Mouse (Mus musculus): Measurements from ENCODE around the gene Chrnb2. TPM values are rescaled to one million over a fixed set of nuclear protein-coding genes. Genes with fewer than 3 reads are reported as not detected.

Gene Chrnb2
- total and polyA plus RNA-seq, 3 experiments, result 1.6 to 4.0 TPM; not detected in 1

DNA sequence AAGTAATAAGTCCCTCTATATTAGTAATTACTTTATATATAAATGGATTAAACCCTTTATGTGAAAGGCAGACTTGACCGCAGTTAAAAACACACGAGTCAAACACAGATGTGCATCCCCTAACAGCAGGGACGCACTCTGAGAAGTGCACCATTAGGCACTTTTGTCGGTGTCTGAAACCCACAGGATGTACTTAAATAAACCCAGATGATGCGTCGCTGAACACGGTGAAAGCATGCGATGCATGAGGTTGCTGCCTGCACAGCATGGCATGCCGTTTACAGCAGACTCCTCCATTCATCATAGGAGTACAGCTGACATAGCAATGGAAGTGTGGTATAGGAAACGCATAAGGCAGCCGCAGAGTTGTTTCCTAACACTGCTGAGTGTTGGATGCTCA, 64.0 kb downstream of the Chrnb2 start:
- Histone ChIP-seq H3K36me3 (ENCODE audit: control insufficient read depth in 1 of 2, insufficient read depth in 2 of 2, low read length in 2 of 2) (no peaks in the 10 kb centered on the region), H3K27me3 (ENCODE audit: control insufficient read depth in 1 of 2, insufficient read depth in 2 of 2, low read length in 2 of 2) (peaks cover 25 to 57% of the 10 kb centered on the region in 2 experiments), H3K9me3 (replicated peaks; ENCODE audit: insufficient read depth, low read length) (no peaks in the 10 kb centered on the region), H3K9ac (ENCODE audit: control insufficient read depth, low read depth, low read length, poor library complexity, severe bottlenecking) (no peak overlapping the region), H3K4me3 (ENCODE audit: control insufficient read depth in 1 of 2, insufficient read depth in 1 of 2, low read depth in 2 of 2, low read length in 2 of 2) (no peak overlapping the region), H3K79me2 (ENCODE audit: control insufficient read depth, insufficient read depth, low read length, poor library complexity) (no peaks in the 10 kb centered on the region), H3K27ac (ENCODE audit: control insufficient read depth, low read depth, low read length) (no peak overlapping the region), H3K4me1 (ENCODE audit: control insufficient read depth in 1 of 2, insufficient read depth in 2 of 2, low read length in 2 of 2) (no peaks in the 10 kb centered on the region)
- TF ChIP-seq GABPA (IDR thresholded peaks at IDR 0.05; ENCODE audit: low read depth, low read length) (no peak), ELF1 (IDR thresholded peaks at IDR 0.05; ENCODE audit: low read depth, low read length) (no peak), UBTF (IDR thresholded peaks at IDR 0.05; ENCODE audit: borderline replicate concordance, insufficient read depth, low read depth, low read length) (no peak), BHLHE40 (IDR thresholded peaks at IDR 0.05; ENCODE audit: borderline replicate concordance, low read depth, low read length) (no peak), ZKSCAN1 (IDR thresholded peaks at IDR 0.05; ENCODE audit: low read depth, low read length) (no peak), EP300 (IDR thresholded peaks at IDR 0.05; ENCODE audit: low read depth in 1 of 2, low read length in 2 of 2) (no peak), MAX (IDR thresholded peaks at IDR 0.05; ENCODE audit: low read length) (no peak), E2F4 (IDR thresholded peaks at IDR 0.05; ENCODE audit: borderline replicate concordance, low read depth, low read length) (no peak), SMC3 (IDR thresholded peaks at IDR 0.05; ENCODE audit: low read depth, low read length) (no peak), USF1 (IDR thresholded peaks at IDR 0.05; ENCODE audit: low read depth, low read length) (no peak), POLR2A (IDR thresholded peaks at IDR 0.05; ENCODE audit: control insufficient read depth in 1 of 2, insufficient read depth in 1 of 2, low read depth in 1 of 2, low read length in 2 of 2, poor library complexity in 1 of 2) (no peak)
- no peak for DNase-seq (ENCODE audit: low read depth, low spot score)

DNA sequence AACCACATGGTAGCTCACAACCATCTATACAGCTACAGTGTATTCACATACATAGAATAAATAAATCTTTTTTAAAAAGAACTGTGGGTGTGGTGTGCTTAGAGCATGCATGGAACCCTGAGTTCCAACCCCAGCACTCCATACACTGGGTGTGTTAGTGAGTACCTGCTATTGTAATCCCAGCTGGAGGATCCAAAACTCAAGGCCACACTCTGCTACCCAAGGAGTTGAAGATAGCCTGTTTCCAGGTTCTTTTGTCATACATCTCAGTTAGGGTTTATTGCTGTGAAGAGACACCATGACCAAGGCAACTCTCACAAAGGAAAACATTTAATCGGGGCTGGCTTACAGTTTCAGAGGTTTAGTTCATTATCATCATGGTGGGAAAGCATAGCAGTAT, 65.5 kb downstream of the Chrnb2 start:
- no peak overlapping the region for H3K27ac ChIP-seq (ENCODE audit: control insufficient read depth, low read depth, low read length)
- no peaks in the 10 kb centered on the region for H3K4me1 ChIP-seq (ENCODE audit: control insufficient read depth in 1 of 2, insufficient read depth in 2 of 2, low read length in 2 of 2)
- H3K79me2 ChIP-seq (ENCODE audit: control insufficient read depth, insufficient read depth, low read length, poor library complexity), result no peaks in the 10 kb centered on the region
- no peak overlapping the region for H3K9ac ChIP-seq (ENCODE audit: control insufficient read depth, low read depth, low read length, poor library complexity, severe bottlenecking)
- peaks cover 26 to 53% of the 10 kb centered on the region in 2 experiments for H3K27me3 ChIP-seq (ENCODE audit: control insufficient read depth in 1 of 2, insufficient read depth in 2 of 2, low read length in 2 of 2)
- no peaks in the 10 kb centered on the region for H3K9me3 ChIP-seq (replicated peaks; ENCODE audit: insufficient read depth, low read length)
- H3K36me3 ChIP-seq (ENCODE audit: control insufficient read depth in 1 of 2, insufficient read depth in 2 of 2, low read length in 2 of 2), result no peaks in the 10 kb centered on the region
- TF ChIP-seq ETS1 (IDR thresholded peaks at IDR 0.05; ENCODE audit: low read depth, low read length) (no peak), NELFE (IDR thresholded peaks at IDR 0.05; ENCODE audit: low read depth, low read length) (no peak), RAD21 (IDR thresholded peaks at IDR 0.05; ENCODE audit: low read depth, low read length) (no peak), RCOR1 (IDR thresholded peaks at IDR 0.05; ENCODE audit: low read depth, low read length) (no peak), MAX (IDR thresholded peaks at IDR 0.05; ENCODE audit: low read length) (no peak), MEF2A (IDR thresholded peaks at IDR 0.05; ENCODE audit: extremely low read depth, insufficient replicate concordance, low read depth, low read length, poor library complexity, severe bottlenecking) (no peak), SMC3 (IDR thresholded peaks at IDR 0.05; ENCODE audit: low read depth, low read length) (no peak), CHD1 (IDR thresholded peaks at IDR 0.05; ENCODE audit: low read depth, low read length) (no peak), CTCF (IDR thresholded peaks at IDR 0.05 in 2 of 3, conservative IDR thresholded peaks at IDR 0.05 in 1 of 3; ENCODE audit: control insufficient read depth in 1 of 3, insufficient read depth in 1 of 3, low read depth in 2 of 3, low read length in 3 of 3, poor library complexity in 1 of 3, severe bottlenecking in 1 of 3) (no peak), GATA1 (IDR thresholded peaks at IDR 0.05; ENCODE audit: low read depth, low read length) (no peak), POLR2AphosphoS5 (IDR thresholded peaks at IDR 0.05; ENCODE audit: borderline replicate concordance, low read depth, low read length) (no peak), MAFK (IDR thresholded peaks at IDR 0.05; ENCODE audit: borderline replicate concordance, low read depth, low read length) (no peak), TAL1 (IDR thresholded peaks at IDR 0.05; ENCODE audit: low read length) (no peak), NRF1 (IDR thresholded peaks at IDR 0.05; ENCODE audit: insufficient read depth, low read depth, low read length, poor library complexity, severe bottlenecking) (no peak), HCFC1 (IDR thresholded peaks at IDR 0.05; ENCODE audit: low read depth, low read length) (no peak), POLR2A (IDR thresholded peaks at IDR 0.05; ENCODE audit: control insufficient read depth in 1 of 2, insufficient read depth in 1 of 2, low read depth in 1 of 2, low read length in 2 of 2, poor library complexity in 1 of 2) (no peak)
- H3K4me3 ChIP-seq (ENCODE audit: control insufficient read depth in 1 of 2, insufficient read depth in 1 of 2, low read depth in 2 of 2, low read length in 2 of 2), result no peak overlapping the region
- no peak for DNase-seq (ENCODE audit: low read depth, low spot score)
